Mouse (Mus musculus): ENCODE data around the gene Trhde.
A peak's percentile ranks its signal among the peaks of the same experiment; 100 is the strongest.

Trhde gene

GRCm38 (mm10) chr10:114802161-114802651, at the start of gene Trhde:
Trhde (minus strand) TSS chr10:114802307.
- Histone ChIP-seq H3K36me3 (ENCODE audit: insufficient read depth, low read length) (no peaks in the 10 kb centered on the region), H3K9me3 (ENCODE audit: low read length) (no peaks in the 10 kb centered on the region), H3K27me3 (ENCODE audit: insufficient read depth, low read length) (peaks cover 61% of the 10 kb centered on the region), H3K4me1 (replicated peaks; ENCODE audit: low read depth, low read length) (peaks cover 20% of the 10 kb centered on the region), H3K4me3 (replicated peaks; ENCODE audit: low read length) (peak within 1 kb of the TSS; percentile 74)
- TF ChIP-seq POU5F1 (IDR thresholded peaks at IDR 0.05; ENCODE audit: borderline replicate concordance, low read length) (no peak), NANOG (IDR thresholded peaks at IDR 0.05; ENCODE audit: borderline replicate concordance, low read length) (no peak), CTCF (conservative IDR thresholded peaks at IDR 0.05; ENCODE audit: low read length) (no peak)

GRCm38 (mm10) chr10:114841966-114842365, 39.9 kb upstream of the Trhde start:
- Histone ChIP-seq H3K4me3 (replicated peaks; ENCODE audit: low read length) (no peak overlapping the region), H3K4me1 (replicated peaks; ENCODE audit: low read depth, low read length) (no peaks in the 10 kb centered on the region), H3K36me3 (ENCODE audit: insufficient read depth, low read length) (no peaks in the 10 kb centered on the region), H3K9me3 (ENCODE audit: low read length) (no peaks in the 10 kb centered on the region), H3K27me3 (ENCODE audit: insufficient read depth, low read length) (no peaks in the 10 kb centered on the region)
- TF ChIP-seq CTCF (conservative IDR thresholded peaks at IDR 0.05; ENCODE audit: low read length) (no peak), NANOG (IDR thresholded peaks at IDR 0.05; ENCODE audit: borderline replicate concordance, low read length) (no peak), POU5F1 (IDR thresholded peaks at IDR 0.05; ENCODE audit: borderline replicate concordance, low read length) (no peak)

GRCm38 (mm10) chr10:114841440-114841839, 39.3 kb upstream of the Trhde start:
- Histone ChIP-seq H3K27me3 (ENCODE audit: insufficient read depth, low read length) (no peaks in the 10 kb centered on the region), H3K36me3 (ENCODE audit: insufficient read depth, low read length) (no peaks in the 10 kb centered on the region), H3K9me3 (ENCODE audit: low read length) (no peaks in the 10 kb centered on the region), H3K4me3 (replicated peaks; ENCODE audit: low read length) (no peak overlapping the region), H3K4me1 (replicated peaks; ENCODE audit: low read depth, low read length) (no peaks in the 10 kb centered on the region)
- no peak for TF ChIP-seq CTCF (conservative IDR thresholded peaks at IDR 0.05; ENCODE audit: low read length)
- TF ChIP-seq POU5F1 (IDR thresholded peaks at IDR 0.05; ENCODE audit: borderline replicate concordance, low read length) = no peak
- no peak for TF ChIP-seq NANOG (IDR thresholded peaks at IDR 0.05; ENCODE audit: borderline replicate concordance, low read length)

- no peaks in the 10 kb centered on the region for H3K4me1 ChIP-seq (replicated peaks; ENCODE audit: low read depth, low read length)
- no peaks in the 10 kb centered on the region for H3K36me3 ChIP-seq (ENCODE audit: insufficient read depth, low read length)
- no peak overlapping the region for H3K4me3 ChIP-seq (replicated peaks; ENCODE audit: low read length)
- H3K9me3 ChIP-seq (ENCODE audit: low read length) = no peaks in the 10 kb centered on the region
- TF ChIP-seq POU5F1 (IDR thresholded peaks at IDR 0.05; ENCODE audit: borderline replicate concordance, low read length) = no peak
- no peak for TF ChIP-seq NANOG (IDR thresholded peaks at IDR 0.05; ENCODE audit: borderline replicate concordance, low read length)
- no peak for TF ChIP-seq CTCF (conservative IDR thresholded peaks at IDR 0.05; ENCODE audit: low read length)
- H3K27me3 ChIP-seq (ENCODE audit: insufficient read depth, low read length) = no peaks in the 10 kb centered on the region
These were observed 29.2 kb upstream of the Trhde start for GRCm38 (mm10) chr10:114831313-114831712.

- TF ChIP-seq POU5F1 (IDR thresholded peaks at IDR 0.05; ENCODE audit: borderline replicate concordance, low read length) (no peak), CTCF (conservative IDR thresholded peaks at IDR 0.05; ENCODE audit: low read length) (no peak), NANOG (IDR thresholded peaks at IDR 0.05; ENCODE audit: borderline replicate concordance, low read length) (no peak)
- H3K4me1 ChIP-seq (replicated peaks; ENCODE audit: low read depth, low read length) = no peaks in the 10 kb centered on the region
- H3K9me3 ChIP-seq (ENCODE audit: low read length) = no peaks in the 10 kb centered on the region
- H3K36me3 ChIP-seq (ENCODE audit: insufficient read depth, low read length) = no peaks in the 10 kb centered on the region
- H3K4me3 ChIP-seq (replicated peaks; ENCODE audit: low read length) = no peak overlapping the region
- peaks cover 7% of the 10 kb centered on the region for H3K27me3 ChIP-seq (ENCODE audit: insufficient read depth, low read length)
These were observed 6.7 kb upstream of the Trhde start for GRCm38 (mm10) chr10:114808799-114809198.

GRCm38 (mm10) chr10:114805884-114806283, 3.8 kb upstream of the Trhde start:
- H3K36me3 ChIP-seq (ENCODE audit: insufficient read depth, low read length) = no peaks in the 10 kb centered on the region
- no peak for TF ChIP-seq POU5F1 (IDR thresholded peaks at IDR 0.05; ENCODE audit: borderline replicate concordance, low read length)
- peak; percentile 72 for TF ChIP-seq CTCF (conservative IDR thresholded peaks at IDR 0.05; ENCODE audit: low read length)
- no peak for TF ChIP-seq NANOG (IDR thresholded peaks at IDR 0.05; ENCODE audit: borderline replicate concordance, low read length)
- peaks cover 34% of the 10 kb centered on the region for H3K27me3 ChIP-seq (ENCODE audit: insufficient read depth, low read length)
- H3K9me3 ChIP-seq (ENCODE audit: low read length) = no peaks in the 10 kb centered on the region
- no peak overlapping the region for H3K4me3 ChIP-seq (replicated peaks; ENCODE audit: low read length)
- peaks cover 11% of the 10 kb centered on the region for H3K4me1 ChIP-seq (replicated peaks; ENCODE audit: low read depth, low read length)

GRCm38 (mm10) chr10:114801457-114802160, 498 bp downstream of the Trhde start:
- Histone ChIP-seq H3K4me1 (replicated peaks; ENCODE audit: low read depth, low read length) (peaks cover 20% of the 10 kb centered on the region), H3K9me3 (ENCODE audit: low read length) (no peaks in the 10 kb centered on the region), H3K27me3 (ENCODE audit: insufficient read depth, low read length) (peaks cover 61% of the 10 kb centered on the region), H3K36me3 (ENCODE audit: insufficient read depth, low read length) (no peaks in the 10 kb centered on the region), H3K4me3 (replicated peaks; ENCODE audit: low read length) (peak overlapping the region; percentile 74)
- TF ChIP-seq NANOG (IDR thresholded peaks at IDR 0.05; ENCODE audit: borderline replicate concordance, low read length) (no peak), CTCF (conservative IDR thresholded peaks at IDR 0.05; ENCODE audit: low read length) (no peak), POU5F1 (IDR thresholded peaks at IDR 0.05; ENCODE audit: borderline replicate concordance, low read length) (no peak)

GRCm38 (mm10) chr10:114800331-114801304, 1.5 kb downstream of the Trhde start:
- Histone ChIP-seq H3K9me3 (ENCODE audit: low read length) (no peaks in the 10 kb centered on the region), H3K4me1 (replicated peaks; ENCODE audit: low read depth, low read length) (peaks cover 20% of the 10 kb centered on the region), H3K27me3 (ENCODE audit: insufficient read depth, low read length) (peaks cover 61% of the 10 kb centered on the region), H3K4me3 (replicated peaks; ENCODE audit: low read length) (peak overlapping the region; percentile 74), H3K36me3 (ENCODE audit: insufficient read depth, low read length) (no peaks in the 10 kb centered on the region)
- TF ChIP-seq NANOG (IDR thresholded peaks at IDR 0.05; ENCODE audit: borderline replicate concordance, low read length) = no peak
- no peak for TF ChIP-seq POU5F1 (IDR thresholded peaks at IDR 0.05; ENCODE audit: borderline replicate concordance, low read length)
- TF ChIP-seq CTCF (conservative IDR thresholded peaks at IDR 0.05; ENCODE audit: low read length) = no peak

All from E14TG2a.4 (cell line).